Mouse (Mus musculus): ENCODE data around the gene Eif4g1. TPM values are rescaled to one million over a fixed set of nuclear protein-coding genes. Genes with fewer than 3 reads are reported as not detected.

Gene Eif4g1
- polyA plus RNA-seq, 1 experiment: 247 TPM

GRCm38 (mm10) chr16:20702522-20702893 is 34.4 kb downstream of the Eif4g1 start:
- no peak for TF ChIP-seq FLI1 (IDR thresholded peaks at IDR 0.05; ENCODE audit: low read length)
- no peak for TF ChIP-seq GATA1 (IDR thresholded peaks at IDR 0.05; ENCODE audit: borderline replicate concordance, low read length)
- Histone ChIP-seq H3K4me3 (replicated peaks) (no peak overlapping the region), H3K36me3 (replicated peaks; ENCODE audit: low read length) (peaks cover 39% of the 10 kb centered on the region), H3K9me3 (no peaks in the 10 kb centered on the region), H3K27me3 (replicated peaks) (peaks cover 21% of the 10 kb centered on the region), H3K4me1 (peaks cover 61% of the 10 kb centered on the region)

GRCm38 (mm10) chr16:20703071-20703470 is 35.0 kb downstream of the Eif4g1 start:
- Histone ChIP-seq H3K9me3 (no peaks in the 10 kb centered on the region), H3K4me1 (peaks cover 67% of the 10 kb centered on the region), H3K36me3 (replicated peaks; ENCODE audit: low read length) (peaks cover 43% of the 10 kb centered on the region), H3K27me3 (replicated peaks) (peaks cover 24% of the 10 kb centered on the region), H3K4me3 (replicated peaks) (no peak overlapping the region)
- TF ChIP-seq GATA1 (IDR thresholded peaks at IDR 0.05; ENCODE audit: borderline replicate concordance, low read length): no peak
- no peak for TF ChIP-seq FLI1 (IDR thresholded peaks at IDR 0.05; ENCODE audit: low read length)

GRCm38 (mm10) chr16:20703699-20704400 is 35.7 kb downstream of the Eif4g1 start:
- Histone ChIP-seq H3K4me3 (replicated peaks) (no peak overlapping the region), H3K36me3 (replicated peaks; ENCODE audit: low read length) (peaks cover 41% of the 10 kb centered on the region), H3K4me1 (peaks cover 65% of the 10 kb centered on the region)

DNA sequence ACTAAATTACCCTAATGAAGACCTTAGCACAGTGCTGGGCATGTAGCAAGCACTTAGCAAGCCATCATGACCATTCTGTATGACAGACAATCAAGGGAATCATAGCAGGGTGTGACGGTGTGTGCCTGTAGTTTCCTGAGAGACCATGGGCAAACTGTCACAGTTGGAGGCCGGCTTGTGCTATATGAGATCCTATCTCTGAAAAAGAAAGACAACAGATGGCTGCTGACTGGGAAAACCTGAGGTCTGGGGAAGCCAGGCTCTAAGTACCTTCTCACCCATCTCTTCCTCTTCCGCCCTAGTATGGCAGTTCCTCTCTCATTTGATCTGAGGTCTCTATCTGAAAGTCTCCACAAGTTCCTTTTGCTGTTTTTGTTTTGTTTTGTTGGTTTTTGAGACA is 37.7 kb downstream of the Eif4g1 start:
- Histone ChIP-seq H3K4me3 (replicated peaks) (no peak overlapping the region), H3K27me3 (replicated peaks) (peaks cover 12% of the 10 kb centered on the region), H3K36me3 (replicated peaks; ENCODE audit: low read length) (peaks cover 25% of the 10 kb centered on the region), H3K9me3 (no peaks in the 10 kb centered on the region), H3K4me1 (peaks cover 61% of the 10 kb centered on the region)
- no peak for TF ChIP-seq GATA1 (IDR thresholded peaks at IDR 0.05; ENCODE audit: borderline replicate concordance, low read length)
- no peak for TF ChIP-seq FLI1 (IDR thresholded peaks at IDR 0.05; ENCODE audit: low read length)

More at GRCm38 (mm10) chr16:20703699-20704400, 35.7 kb downstream of the Eif4g1 start:
- Histone ChIP-seq H3K9me3 (no peaks in the 10 kb centered on the region), H3K27me3 (replicated peaks) (peaks cover 25% of the 10 kb centered on the region)
- TF ChIP-seq GATA1 (IDR thresholded peaks at IDR 0.05; ENCODE audit: borderline replicate concordance, low read length) (no peak), FLI1 (IDR thresholded peaks at IDR 0.05; ENCODE audit: low read length) (no peak)

DNA sequence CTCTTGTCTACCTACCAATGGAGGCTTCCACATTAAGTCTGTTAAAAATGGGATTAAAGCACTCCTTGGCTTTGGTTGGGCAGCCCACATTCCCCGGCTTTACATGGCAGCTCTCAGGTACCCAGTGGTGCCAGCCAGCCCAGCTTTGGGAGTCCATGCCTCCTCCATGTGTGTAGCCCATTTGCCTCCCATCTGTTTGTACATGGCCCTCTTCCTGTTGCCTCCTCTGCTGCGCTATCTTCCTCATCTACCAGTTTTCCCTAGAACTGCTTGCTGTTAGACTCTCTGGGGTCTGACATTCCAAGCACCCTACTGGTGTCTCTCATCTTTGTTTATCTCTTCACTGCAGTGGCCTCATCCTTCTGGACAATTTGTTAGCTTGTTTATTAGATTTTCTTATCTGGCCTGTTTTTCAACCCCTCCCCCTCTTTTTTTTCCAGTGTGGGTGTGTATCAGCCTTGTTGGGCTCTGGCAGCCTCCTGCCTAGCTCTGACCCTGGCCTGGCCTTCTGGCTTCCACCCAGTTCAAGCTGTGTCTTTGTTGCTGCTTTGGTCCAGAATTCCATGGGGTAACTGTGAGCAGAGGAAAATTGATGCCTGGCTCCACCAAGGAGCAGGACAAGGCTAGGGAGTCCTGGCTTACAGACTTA is 38.4 kb downstream of the Eif4g1 start:
- no peak for TF ChIP-seq GATA1 (IDR thresholded peaks at IDR 0.05; ENCODE audit: borderline replicate concordance, low read length)
- no peaks in the 10 kb centered on the region for H3K9me3 ChIP-seq
- peaks cover 21% of the 10 kb centered on the region for H3K36me3 ChIP-seq (replicated peaks; ENCODE audit: low read length)
- H3K27me3 ChIP-seq (replicated peaks): peaks cover 10% of the 10 kb centered on the region
- no peak overlapping the region for H3K4me3 ChIP-seq (replicated peaks)
- H3K4me1 ChIP-seq: peaks cover 57% of the 10 kb centered on the region

DNA sequence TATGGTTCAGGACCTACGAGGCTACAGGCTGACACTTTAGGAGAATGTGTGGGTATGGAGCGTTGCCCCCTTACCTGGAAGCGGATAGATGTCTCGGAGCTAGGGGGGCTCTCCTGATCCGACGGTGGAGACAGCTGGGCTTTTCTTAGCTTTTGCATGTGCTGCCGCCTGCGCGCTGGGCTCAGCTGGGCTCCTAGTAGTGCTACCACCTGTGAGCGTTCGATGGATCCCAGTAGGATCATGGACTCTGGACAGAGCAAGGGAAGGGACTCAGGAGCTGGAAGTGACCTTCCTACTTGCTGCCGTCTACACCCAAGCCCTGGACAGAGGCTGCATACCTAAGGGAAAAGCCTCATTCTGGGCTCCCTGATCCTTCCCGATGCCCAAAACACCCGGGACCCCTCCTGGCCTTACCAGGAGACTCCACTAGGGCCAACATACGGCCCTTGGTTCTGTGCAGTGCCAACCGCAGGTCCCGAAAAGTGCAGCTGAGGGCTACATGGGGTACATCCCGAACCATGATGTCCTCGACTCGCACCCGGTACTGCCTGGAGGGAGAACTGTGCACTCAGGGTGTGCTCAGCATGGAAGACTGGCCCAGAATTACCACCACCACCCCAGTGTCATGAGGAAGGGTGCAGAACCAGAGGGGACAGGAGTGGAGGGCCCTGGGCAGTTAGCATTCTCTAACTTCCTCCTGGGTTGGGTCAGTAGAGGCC is 40.3 kb downstream of the Eif4g1 start:
- H3K4me1 ChIP-seq: peaks cover 45% of the 10 kb centered on the region

GRCm38 (mm10) chr16:20708939-20709734 is 41.0 kb downstream of the Eif4g1 start:
- H3K9me3 ChIP-seq: no peaks in the 10 kb centered on the region
- H3K27me3 ChIP-seq (replicated peaks): peaks cover 31% of the 10 kb centered on the region
- H3K36me3 ChIP-seq (replicated peaks; ENCODE audit: low read length): peaks cover 4% of the 10 kb centered on the region
- TF ChIP-seq GATA1 (IDR thresholded peaks at IDR 0.05; ENCODE audit: borderline replicate concordance, low read length) (no peak), FLI1 (IDR thresholded peaks at IDR 0.05; ENCODE audit: low read length) (no peak)
- peaks cover 38% of the 10 kb centered on the region for H3K4me1 ChIP-seq
- no peak overlapping the region for H3K4me3 ChIP-seq (replicated peaks)

More for the DNA sequence above, 40.3 kb downstream of the Eif4g1 start:
- Histone ChIP-seq H3K9me3 (no peaks in the 10 kb centered on the region), H3K4me3 (replicated peaks) (no peak overlapping the region), H3K36me3 (replicated peaks; ENCODE audit: low read length) (peaks cover 6% of the 10 kb centered on the region), H3K27me3 (replicated peaks) (peaks cover 25% of the 10 kb centered on the region)
- TF ChIP-seq FLI1 (IDR thresholded peaks at IDR 0.05; ENCODE audit: low read length) (no peak), GATA1 (IDR thresholded peaks at IDR 0.05; ENCODE audit: borderline replicate concordance, low read length) (no peak)

DNA sequence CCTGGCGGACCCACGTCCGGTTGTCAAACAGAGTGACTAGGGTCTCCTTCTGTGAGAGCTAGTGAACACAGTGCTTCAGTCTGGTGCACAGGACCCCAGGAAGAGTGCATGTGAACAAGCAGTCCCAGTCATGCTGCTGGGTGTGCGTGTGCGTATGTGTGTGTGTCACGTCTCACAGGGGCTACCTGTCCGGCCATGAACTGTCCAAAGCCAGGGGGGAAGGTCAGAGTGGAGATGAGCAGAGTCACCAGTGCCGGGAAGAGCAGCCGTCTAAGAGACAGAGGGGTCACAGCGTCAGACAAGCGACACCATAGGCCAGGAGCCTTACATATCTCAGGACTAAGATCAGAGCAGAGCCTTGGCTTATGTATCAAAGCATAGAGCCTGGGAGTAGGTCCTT is 42.3 kb downstream of the Eif4g1 start:
- Histone ChIP-seq H3K4me3 (replicated peaks) (no peak overlapping the region), H3K4me1 (peaks cover 41% of the 10 kb centered on the region)

DNA sequence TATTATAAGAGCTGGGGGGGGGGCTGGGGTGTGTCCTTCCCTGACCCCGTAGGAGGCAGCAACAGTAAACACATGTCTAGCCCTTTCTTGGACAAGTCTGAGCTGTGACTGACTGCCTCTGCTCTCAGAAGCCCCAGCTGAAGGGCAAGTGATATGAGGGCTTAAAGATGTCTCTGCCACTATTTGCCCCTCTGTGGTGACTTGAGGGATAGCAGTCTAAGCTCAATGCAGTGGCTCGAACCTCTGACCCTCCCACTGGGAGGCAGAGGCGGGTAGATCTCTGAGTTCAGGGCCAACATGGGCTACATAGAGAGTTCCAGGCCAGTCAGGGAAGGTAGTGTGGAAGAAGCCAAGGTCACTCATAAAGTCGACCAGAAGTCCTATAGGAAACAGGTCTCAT is 42.7 kb downstream of the Eif4g1 start:
- TF ChIP-seq GATA1 (IDR thresholded peaks at IDR 0.05; ENCODE audit: borderline replicate concordance, low read length): no peak
- no peak for TF ChIP-seq FLI1 (IDR thresholded peaks at IDR 0.05; ENCODE audit: low read length)
- peaks cover 4% of the 10 kb centered on the region for H3K36me3 ChIP-seq (replicated peaks; ENCODE audit: low read length)
- H3K27me3 ChIP-seq (replicated peaks): peaks cover 46% of the 10 kb centered on the region
- no peaks in the 10 kb centered on the region for H3K9me3 ChIP-seq
- H3K4me1 ChIP-seq: peaks cover 43% of the 10 kb centered on the region
- H3K4me3 ChIP-seq (replicated peaks): no peak overlapping the region

More for the DNA sequence above, 42.3 kb downstream of the Eif4g1 start:
- no peak for TF ChIP-seq FLI1 (IDR thresholded peaks at IDR 0.05; ENCODE audit: low read length)
- no peak for TF ChIP-seq GATA1 (IDR thresholded peaks at IDR 0.05; ENCODE audit: borderline replicate concordance, low read length)
- Histone ChIP-seq H3K27me3 (replicated peaks) (peaks cover 42% of the 10 kb centered on the region), H3K9me3 (no peaks in the 10 kb centered on the region), H3K36me3 (replicated peaks; ENCODE audit: low read length) (peaks cover 4% of the 10 kb centered on the region)

Data from megakaryocyte, embryonic 14.5 days (primary cell).